ENCODE assay signal across 9 mouse cellular contexts in genomic region chr9:43210190-43210682, GRCm38 (mm10). TPM values are rescaled to one million over a fixed set of nuclear protein-coding genes. Genes with fewer than 3 reads are reported as not detected.
A peak's percentile ranks its signal among the peaks of the same experiment; 100 is the strongest.
DNase-seq lines count a peak whose midpoint lies in the region; ATAC-seq and TF ChIP-seq lines count a peak whose summit lies in the region.
"Had no signal": no experiment of that assay in that cellular context is flagged by ENCODE, and none has a peak within 500 bp of the region (broad histone marks: within the 10 kb centered on the region; RNA-seq: fewer than 3 reads in every experiment).

Pou2f3 (minus strand) TSS chr9:43210369.

- TF ChIP-seq CTCF in lung, adult 2 months (IDR thresholded peaks at IDR 0.05; ENCODE audit: insufficient read depth, low read length), result no peak

- 9% methylated on average over 13 of the region's 13 CpGs for WGBS in lung, adult 2 months
- 4% methylated on average over 13 of the region's 13 CpGs for WGBS in embryonic facial prominence, embryonic 15.5 days
- WGBS in midbrain, embryonic 11.5 days, result 3% methylated on average over 13 of the region's 13 CpGs
- 6% methylated on average over 13 of the region's 13 CpGs for WGBS in stomach, embryonic 15.5 days

- peak within 1 kb of the TSS; percentile 74 for H3K27ac ChIP-seq in embryonic facial prominence, embryonic 15.5 days (replicated peaks)
- H3K27ac ChIP-seq in midbrain, embryonic 11.5 days (ENCODE audit: low read depth, low read length), result no peak within 1 kb of the TSS
- peak within 1 kb of the TSS; percentile 57 for H3K27ac ChIP-seq in stomach, embryonic 15.5 days

- intact Hi-C loops in heart, postnatal 25 days (cut with DNase I), result loop anchor here (2.0 kb wide), 1 partner anchor 209 kb away; no protein-coding TSS in a partner anchor

- ATAC-seq in embryonic facial prominence, embryonic 15.5 days (ENCODE audit: insufficient number of reproducible peaks, low FRiP score, low TSS enrichment, low read depth), result peak; percentile 78
- ATAC-seq in midbrain, embryonic 11.5 days (ENCODE audit: low FRiP score), result 0 out of 2 replicates have a peak, but pooled peaks have one; percentile 42
- ATAC-seq in stomach, embryonic 15.5 days (ENCODE audit: insufficient read depth, low FRiP score, low read depth), result peak; percentile 62; the same call in 1 of the 2 replicates
- ATAC-seq: Patski had no signal

- peaks cover 14% of the 10 kb centered on the region for H3K27me3 ChIP-seq in embryonic facial prominence, embryonic 15.5 days
- H3K27me3 ChIP-seq in midbrain, embryonic 11.5 days (ENCODE audit: control insufficient read depth, insufficient read depth, low read length), result peaks cover 12% of the 10 kb centered on the region
- H3K27me3 ChIP-seq in stomach, embryonic 15.5 days (replicated peaks), result peaks cover 13% of the 10 kb centered on the region

- no peaks in the 10 kb centered on the region for H3K36me3 ChIP-seq in embryonic facial prominence, embryonic 15.5 days
- no peaks in the 10 kb centered on the region for H3K36me3 ChIP-seq in midbrain, embryonic 11.5 days (ENCODE audit: control insufficient read depth, insufficient read depth, low read length)
- no peaks in the 10 kb centered on the region for H3K36me3 ChIP-seq in stomach, embryonic 15.5 days

- H3K4me1 ChIP-seq in lung, adult 2 months (ENCODE audit: control insufficient read depth, insufficient read depth, low read length), result no peaks in the 10 kb centered on the region; the same call in 1 of the 2 replicates
- peaks cover 28% of the 10 kb centered on the region for H3K4me1 ChIP-seq in embryonic facial prominence, embryonic 15.5 days
- peaks cover 16% of the 10 kb centered on the region for H3K4me1 ChIP-seq in midbrain, embryonic 11.5 days (ENCODE audit: control insufficient read depth, insufficient read depth, low read length)
- peaks cover 24% of the 10 kb centered on the region for H3K4me1 ChIP-seq in stomach, embryonic 15.5 days

- no peak within 1 kb of the TSS for H3K4me3 ChIP-seq in lung, adult 2 months (replicated peaks; ENCODE audit: extremely low read depth, low read depth, low read length)
- peak within 1 kb of the TSS; percentile 13; the same call in 1 of the 2 replicates for H3K4me3 ChIP-seq in embryonic facial prominence, embryonic 15.5 days (replicated peaks)
- no peak within 1 kb of the TSS for H3K4me3 ChIP-seq in midbrain, embryonic 11.5 days (ENCODE audit: low read depth, low read length)
- no peak within 1 kb of the TSS for H3K4me3 ChIP-seq in stomach, embryonic 15.5 days (replicated peaks)

- H3K9ac ChIP-seq in embryonic facial prominence, embryonic 15.5 days, result no peak within 1 kb of the TSS
- H3K9ac ChIP-seq in midbrain, embryonic 11.5 days (ENCODE audit: low read length), result 0 out of 2 replicates have a peak within 1 kb of the TSS, but pooled peaks have one; percentile 16
- H3K9ac ChIP-seq in stomach, embryonic 15.5 days, result no peak within 1 kb of the TSS

- TF ChIP-seq POLR2A in lung, adult 2 months (IDR thresholded peaks at IDR 0.05; ENCODE audit: borderline replicate concordance, extremely low read depth, low read depth, low read length), result no peak

- peak; percentile 37 to 42 for DNase-seq in lung, adult 18-20 months
- no peak for DNase-seq in lung, adult 2 months
- DNase-seq in heart, postnatal 25 days (ENCODE audit: low spot score), result peak; percentile 72
- peak; percentile 82 to 85 for DNase-seq in kidney, postnatal 36 days
- peak; percentile 90 for DNase-seq in midbrain, embryonic 11.5 days (ENCODE audit: low spot score, missing footprints)
- DNase-seq in B cell, adult 2 months, result no peak

- peak within 1 kb of the TSS; percentile 40 for H3K4me2 ChIP-seq in embryonic facial prominence, embryonic 15.5 days (replicated peaks)
- H3K4me2 ChIP-seq in midbrain, embryonic 11.5 days, result peak within 1 kb of the TSS; percentile 30
- H3K4me2 ChIP-seq in stomach, embryonic 15.5 days, result peak within 1 kb of the TSS; percentile 36

- H3K9me3 ChIP-seq in embryonic facial prominence, embryonic 15.5 days (replicated peaks), result no peaks in the 10 kb centered on the region
- H3K9me3 ChIP-seq in midbrain, embryonic 11.5 days (ENCODE audit: control insufficient read depth, low read length), result no peaks in the 10 kb centered on the region
- H3K9me3 ChIP-seq in stomach, embryonic 15.5 days, result no peaks in the 10 kb centered on the region

RNA-seq across cellular contexts. Expression of gene Pou2f3, which starts in this region (rescaled TPM):
- polyA plus RNA-seq in lung, adult 2 months (2012; rRNA removed), result 0.07 and 0.46 TPM in 2 replicates
- 11.2 and 12.7 TPM in 2 replicates for polyA plus RNA-seq in embryonic facial prominence, embryonic 15.5 days (2015; fragmentation: Nextera tagmentation; extraction: Ambion mirVana)
- total RNA-seq in heart, postnatal 25 days (2021), result under 1 TPM in 1 of 2 experiments, not detected in 1; 0.11 TPM
- polyA plus RNA-seq in midbrain, embryonic 11.5 days (2014; fragmentation: Nextera tagmentation; extraction: Ambion mirVana), result not detected in 2 replicates
- polyA plus RNA-seq in stomach, embryonic 15.5 days (2015; fragmentation: Nextera tagmentation; extraction: Ambion mirVana), result 0.54 and 0.68 TPM in 2 replicates

Comparison
In these comparisons a context has a peak if more than half of its experiments do, and no peak if none do; other contexts are left out.
1. DNase-seq: peak in lung, adult 18-20 months (2 of 2) and kidney, postnatal 36 days (2 of 2); none in lung, adult 2 months (single experiment) and B cell, adult 2 months (0 of 2).
2. Peak in DNase-seq in heart, postnatal 25 days; RNA of the gene not detected or under 1 TPM.
3. Peak in DNase-seq, ATAC-seq, H3K9ac ChIP-seq and H3K4me2 ChIP-seq in midbrain, embryonic 11.5 days; RNA of the gene not detected or under 1 TPM.
4. Peak in ATAC-seq, H3K27ac ChIP-seq and H3K4me2 ChIP-seq in stomach, embryonic 15.5 days; RNA of the gene not detected or under 1 TPM.
5. Peak in every context shown above with its lines, with median percentiles within 50 percentile points of each other: ATAC-seq and H3K4me2 ChIP-seq.